Mouse (Mus musculus): ENCODE results near the gene Tbc1d9b. TPM values are rescaled to one million over a fixed set of nuclear protein-coding genes. Genes with fewer than 3 reads are reported as not detected.

Gene Tbc1d9b
- polyA plus RNA-seq, 1 experiment from 2014 or later = 10.9 TPM

- Histone ChIP-seq H3K4me3 (replicated peaks) (no peak overlapping the region), H3K4me1 (replicated peaks) (peaks cover 79% of the 10 kb centered on the region), H3K9ac (no peak overlapping the region), H3K27me3 (no peaks in the 10 kb centered on the region), H3K4me2 (no peak overlapping the region), H3K27ac (peak overlapping the region; percentile 99), H3K9me3 (replicated peaks) (no peaks in the 10 kb centered on the region), H3K36me3 (peaks cover 12% of the 10 kb centered on the region)
- no peak for ATAC-seq (ENCODE audit: low read depth)
- DNase-seq = no peak
- WGBS (ENCODE audit: insufficient replicate concordance) = 50% methylated on average over 3 of the region's 3 CpGs
Measured at GRCm38 (mm10) chr11:50212060-50212739, 81.0 kb downstream of the Tbc1d9b start.

- ATAC-seq (ENCODE audit: low read depth) = peak; percentile 8; the same call in 1 of the 2 replicates
- DNase-seq = peak; percentile 59
- Histone ChIP-seq H3K4me2 (no peak overlapping the region), H3K36me3 (0 out of 2 replicates have a peak, but pooled peaks cover 3% of the 10 kb centered on the region), H3K9ac (no peak overlapping the region), H3K27ac (peak overlapping the region; percentile 61), H3K27me3 (no peaks in the 10 kb centered on the region), H3K9me3 (replicated peaks) (no peaks in the 10 kb centered on the region), H3K4me1 (replicated peaks) (peaks cover 83% of the 10 kb centered on the region), H3K4me3 (replicated peaks) (no peak overlapping the region)
- 60% methylated on average over 11 of the region's 11 CpGs for WGBS (ENCODE audit: insufficient replicate concordance)
Measured at GRCm38 (mm10) chr11:50212848-50213758, 81.9 kb downstream of the Tbc1d9b start.

- H3K4me3 ChIP-seq (replicated peaks) = no peak overlapping the region
- H3K4me2 ChIP-seq = no peak overlapping the region
- 78% methylated on average over 6 of the region's 6 CpGs for WGBS (ENCODE audit: insufficient replicate concordance)
- no peaks in the 10 kb centered on the region for H3K9me3 ChIP-seq (replicated peaks)
- H3K4me1 ChIP-seq (replicated peaks) = peaks cover 85% of the 10 kb centered on the region
- DNase-seq (no peak), ATAC-seq (ENCODE audit: low read depth) (no peak)
- H3K9ac ChIP-seq = no peak overlapping the region
- no peak overlapping the region for H3K27ac ChIP-seq
- no peaks in the 10 kb centered on the region for H3K27me3 ChIP-seq
- no peaks in the 10 kb centered on the region for H3K36me3 ChIP-seq
Measured at GRCm38 (mm10) chr11:50214631-50215030, 83.4 kb downstream of the Tbc1d9b start.

DNA sequence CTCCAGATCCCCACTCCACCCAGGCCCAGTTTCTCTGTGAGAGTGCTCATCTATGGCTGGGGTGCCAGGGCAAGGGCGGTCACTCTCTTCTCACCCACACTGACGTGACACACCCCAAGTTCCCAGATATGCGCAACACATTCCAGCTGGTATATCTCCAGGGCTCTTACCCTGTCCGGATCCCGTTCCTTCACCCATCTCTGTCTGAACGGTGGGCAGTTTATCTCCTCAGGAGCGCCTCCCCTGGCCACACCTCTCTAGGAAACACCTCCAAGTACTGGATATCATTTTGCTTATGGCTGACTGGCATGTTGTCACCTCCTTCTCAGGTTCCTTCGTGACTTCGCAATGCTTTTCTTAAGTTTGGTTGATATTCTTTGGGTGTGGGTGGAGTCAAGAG, 84.4 kb downstream of the Tbc1d9b start:
- no peaks in the 10 kb centered on the region for H3K27me3 ChIP-seq
- 0 out of 2 replicates have a peak, but pooled peaks cover 1% of the 10 kb centered on the region for H3K36me3 ChIP-seq
- no peak overlapping the region for H3K4me3 ChIP-seq (replicated peaks)
- H3K4me2 ChIP-seq = peak overlapping the region; percentile 15; the same call in 1 of the 2 replicates
- peak overlapping the region; percentile 65 for H3K27ac ChIP-seq
- WGBS (ENCODE audit: insufficient replicate concordance) = 45% methylated on average over 9 of the region's 9 CpGs
- no peaks in the 10 kb centered on the region for H3K9me3 ChIP-seq (replicated peaks)
- DNase-seq (no peak), ATAC-seq (ENCODE audit: low read depth) (peak; percentile 18; the same call in 1 of the 2 replicates)
- H3K4me1 ChIP-seq (replicated peaks) = peaks cover 90% of the 10 kb centered on the region
- H3K9ac ChIP-seq = no peak overlapping the region; the same call in 1 of the 2 replicates

DNA sequence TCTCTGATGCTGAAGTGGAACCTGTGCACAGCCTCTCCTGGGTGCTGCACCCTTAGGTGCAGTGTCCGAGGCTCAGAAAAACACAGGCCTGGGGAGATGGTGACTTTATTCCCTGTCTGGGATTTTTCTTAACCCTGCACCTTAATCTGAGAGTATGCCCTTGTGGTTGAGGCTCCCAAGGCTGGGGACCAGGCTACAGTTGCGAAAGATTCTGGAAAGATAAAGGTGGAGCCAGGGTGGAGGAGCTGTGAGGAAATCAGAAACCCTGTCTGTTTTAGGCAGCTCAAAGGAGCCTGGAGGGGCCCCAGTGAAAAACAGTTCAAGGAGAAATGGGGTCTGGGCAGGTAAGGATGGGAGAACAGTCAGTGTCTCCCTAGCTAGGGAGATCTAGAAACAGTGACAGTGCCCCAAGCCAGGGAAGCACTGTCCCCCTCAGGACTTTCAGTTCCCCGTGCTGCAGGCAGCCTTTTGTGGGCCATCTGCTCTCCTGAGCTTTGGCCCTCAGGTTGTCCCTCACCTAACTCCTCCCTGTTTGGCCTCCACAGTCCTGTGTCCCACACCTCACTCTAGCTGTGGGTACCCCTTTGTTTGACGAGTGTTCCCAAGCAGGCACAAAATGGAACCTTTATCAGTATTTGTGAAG, 85.6 kb downstream of the Tbc1d9b start:
- WGBS (ENCODE audit: insufficient replicate concordance) = 58% methylated on average over 4 of the region's 4 CpGs
- Histone ChIP-seq H3K4me3 (replicated peaks) (no peak overlapping the region), H3K9me3 (replicated peaks) (no peaks in the 10 kb centered on the region), H3K4me2 (no peak overlapping the region), H3K36me3 (0 out of 2 replicates have a peak, but pooled peaks cover 7% of the 10 kb centered on the region), H3K4me1 (replicated peaks) (peaks cover 79% of the 10 kb centered on the region), H3K27ac (no peak overlapping the region; the same call in 1 of the 2 replicates), H3K27me3 (no peaks in the 10 kb centered on the region), H3K9ac (0 out of 2 replicates have a peak overlapping the region, but pooled peaks have one; percentile 20)
- ATAC-seq (ENCODE audit: low read depth) (no peak), DNase-seq (no peak)

DNA sequence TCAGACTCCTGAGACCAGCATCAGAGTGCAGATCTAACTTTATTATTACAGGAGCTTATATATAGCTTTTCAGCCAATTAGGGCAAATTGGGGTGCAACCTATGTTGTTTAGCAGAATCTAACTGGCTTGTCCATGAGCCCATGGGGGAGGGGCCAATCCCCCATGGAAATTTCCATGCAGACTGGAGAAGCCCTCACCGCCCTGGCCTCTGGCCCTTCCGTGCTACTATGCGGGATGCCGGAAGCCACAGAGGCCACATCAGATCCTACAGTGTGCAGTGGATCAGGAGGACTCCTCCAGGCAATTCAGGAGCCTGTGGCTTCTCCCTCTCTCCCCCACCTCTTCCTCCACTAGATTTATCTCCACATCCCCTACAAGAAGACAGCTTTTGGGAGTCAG, 86.6 kb downstream of the Tbc1d9b start:
- WGBS (ENCODE audit: insufficient replicate concordance) = 57% methylated on average over 4 of the region's 4 CpGs
- ATAC-seq (ENCODE audit: low read depth) (no peak), DNase-seq (no peak)
- Histone ChIP-seq H3K9ac (peak overlapping the region; percentile 24; the same call in 1 of the 2 replicates), H3K36me3 (0 out of 2 replicates have a peak, but pooled peaks cover 8% of the 10 kb centered on the region), H3K4me1 (replicated peaks) (peaks cover 76% of the 10 kb centered on the region), H3K27me3 (no peaks in the 10 kb centered on the region), H3K4me2 (0 out of 2 replicates have a peak overlapping the region, but pooled peaks have one; percentile 12), H3K27ac (peak overlapping the region; percentile 50), H3K4me3 (replicated peaks) (no peak overlapping the region), H3K9me3 (replicated peaks) (no peaks in the 10 kb centered on the region)

DNA sequence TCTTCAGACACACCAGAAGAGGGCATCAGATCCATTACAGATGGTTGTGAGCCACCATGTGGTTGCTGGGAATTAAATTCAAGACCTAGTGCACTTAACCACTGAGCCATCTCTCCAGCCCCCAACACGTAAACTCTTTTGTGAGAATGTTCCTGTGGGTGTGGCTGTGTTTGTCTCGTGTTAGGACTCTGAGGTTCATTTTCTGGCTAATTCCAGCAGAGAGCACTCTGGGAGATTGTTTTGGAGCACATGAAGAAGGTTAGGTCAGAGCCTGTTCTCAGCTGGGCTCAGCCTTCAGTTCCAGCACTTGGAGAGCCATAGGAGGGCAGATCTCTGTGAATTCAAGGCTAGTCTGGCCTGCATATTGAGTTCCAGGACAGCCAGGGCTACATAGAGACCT, 88.6 kb downstream of the Tbc1d9b start:
- no peak overlapping the region for H3K9ac ChIP-seq
- H3K4me3 ChIP-seq (replicated peaks) = no peak overlapping the region
- no peak overlapping the region for H3K4me2 ChIP-seq
- no peak overlapping the region for H3K27ac ChIP-seq
- no peaks in the 10 kb centered on the region for H3K27me3 ChIP-seq
- 0 out of 2 replicates have a peak, but pooled peaks cover 8% of the 10 kb centered on the region for H3K36me3 ChIP-seq
- ATAC-seq (ENCODE audit: low read depth) (no peak), DNase-seq (no peak)
- no peaks in the 10 kb centered on the region for H3K9me3 ChIP-seq (replicated peaks)
- H3K4me1 ChIP-seq (replicated peaks) = peaks cover 77% of the 10 kb centered on the region
- 37% methylated on average over 2 of the region's 2 CpGs for WGBS (ENCODE audit: insufficient replicate concordance)

Other genes with a start within 250 kb of the Tbc1d9b start
- gene Rasgef1c, start 229.6 kb upstream of the Tbc1d9b start, polyA plus RNA-seq (2015; fragmentation: Nextera tagmentation; extraction: Ambion mirVana) = not detected in 2 replicates
- 30.6 and 35.5 TPM in 2 replicates for gene Rnf130, start 106.0 kb upstream of the Tbc1d9b start, polyA plus RNA-seq (2015; fragmentation: Nextera tagmentation; extraction: Ambion mirVana)
- 8.1 and 8.5 TPM in 2 replicates for gene Mrnip, start 43.0 kb downstream of the Tbc1d9b start, polyA plus RNA-seq (2015; fragmentation: Nextera tagmentation; extraction: Ambion mirVana)
- gene Sqstm1, start 79.4 kb downstream of the Tbc1d9b start, polyA plus RNA-seq (2015; fragmentation: Nextera tagmentation; extraction: Ambion mirVana) = 132 and 133 TPM in 2 replicates
- gene Mgat4b, start 79.5 kb downstream of the Tbc1d9b start, polyA plus RNA-seq (2015; fragmentation: Nextera tagmentation; extraction: Ambion mirVana) = 11.4 and 12.1 TPM in 2 replicates
- 0.49 and 0.99 TPM in 2 replicates for gene Ltc4s, start 107.2 kb downstream of the Tbc1d9b start, polyA plus RNA-seq (2015; fragmentation: Nextera tagmentation; extraction: Ambion mirVana)
- gene Maml1, start 160.9 kb downstream of the Tbc1d9b start, polyA plus RNA-seq (2015; fragmentation: Nextera tagmentation; extraction: Ambion mirVana) = 1.2 and 1.4 TPM in 2 replicates
- 213 and 261 TPM in 2 replicates for gene Canx, start 194.3 kb downstream of the Tbc1d9b start, polyA plus RNA-seq (2015; fragmentation: Nextera tagmentation; extraction: Ambion mirVana)
- gene Cby3, start 223.1 kb downstream of the Tbc1d9b start, polyA plus RNA-seq (2015; fragmentation: Nextera tagmentation; extraction: Ambion mirVana) = not detected in 2 replicates
- gene Hnrnph1, start 245.6 kb downstream of the Tbc1d9b start, polyA plus RNA-seq (2015; fragmentation: Nextera tagmentation; extraction: Ambion mirVana) = 124 and 144 TPM in 2 replicates

Data from liver, embryonic 13.5 days (tissue).